Mouse (Mus musculus) MEL (cell line): ENCODE measurements around the gene Ostm1. TPM values are rescaled to one million over a fixed set of nuclear protein-coding genes. Genes with fewer than 3 reads are reported as not detected.

Experiments
- DNase-seq: peaks from one replicate; pipeline ENCODE4 v3.0.0; 2011; ENCODE audit warnings: low read depth, low spot score
- H3K27ac ChIP-seq: 2 replicates; pipeline ENCODE4 v1.5.1; 2012; ENCODE audit warnings: low read depth, mild to moderate bottlenecking, control low read depth, low read length, moderate library complexity; ENCODE audit not compliant: control insufficient read depth
- H3K27me3 ChIP-seq, 2 experiments: fragments of 150-350 bp in 1 of 2; sonication (generic) in 1 of 2; 2 replicates each; pipeline ENCODE4 v1.6.1; 2012; ENCODE audit warnings: low read length in 2 of 2, mild to moderate bottlenecking in 2 of 2, improper control_type of control experiment in 1 of 2, moderate library complexity in 1 of 2; ENCODE audit not compliant: insufficient read depth in 2 of 2, control insufficient read depth in 1 of 2
- H3K36me3 ChIP-seq, 2 experiments: 2 replicates each; pipeline ENCODE4 v1.6.1; 2012 to 2014; ENCODE audit warnings: low read length in 2 of 2, improper control_type of control experiment in 1 of 2, inconsistent platforms in 1 of 2, mild to moderate bottlenecking in 1 of 2; ENCODE audit not compliant: insufficient read depth in 2 of 2, control insufficient read depth in 1 of 2
- H3K4me1 ChIP-seq, 2 experiments: fragments of 150-350 bp in 1 of 2; sonication (generic) in 1 of 2; 2 replicates each; pipeline ENCODE4 v1.6.1; 2012; ENCODE audit warnings: low read length in 2 of 2, improper control_type of control experiment in 1 of 2, mild to moderate bottlenecking in 1 of 2; ENCODE audit not compliant: insufficient read depth in 2 of 2, control insufficient read depth in 1 of 2
- H3K4me3 ChIP-seq, 2 experiments: fragments of 150-350 bp in 1 of 2; sonication (generic) in 1 of 2; 2 replicates each; pipeline ENCODE4 v1.5.1; 2012; ENCODE audit warnings: low read depth in 2 of 2, low read length in 2 of 2, mild to moderate bottlenecking in 2 of 2, moderate library complexity in 2 of 2, control low read depth in 1 of 2, improper control_type of control experiment in 1 of 2; ENCODE audit not compliant: control insufficient read depth in 1 of 2, insufficient read depth in 1 of 2
- H3K79me2 ChIP-seq: 2 replicates; pipeline ENCODE4 v1.6.1; 2012; ENCODE audit warnings: mild to moderate bottlenecking, low read length, moderate library complexity; ENCODE audit not compliant: control insufficient read depth, poor library complexity, insufficient read depth
- H3K9ac ChIP-seq: 2 replicates; pipeline ENCODE4 v1.6.1; 2012; ENCODE audit warnings: low read depth, mild to moderate bottlenecking, control low read depth, low read length, moderate library complexity; ENCODE audit not compliant: control insufficient read depth, poor library complexity, severe bottlenecking
- H3K9me3 ChIP-seq: fragments of 150-350 bp; sonication (generic); replicated peaks from 2 replicates; pipeline ENCODE4 v1.6.1; 2012; ENCODE audit warnings: mild to moderate bottlenecking, low read length, improper control_type of control experiment, moderate library complexity; ENCODE audit not compliant: insufficient read depth
- CHD2 ChIP-seq: IDR thresholded peaks from 2 replicates; pipeline ENCODE4 v1.6.1; 2011; ENCODE audit warnings: low read length, improper control_type of control experiment
- CTCF ChIP-seq, 3 experiments: IDR thresholded peaks in 2 of 3; conservative IDR thresholded peaks in 1 of 3; 2 replicates each; pipeline ENCODE4 v1.5.1; 2011 to 2012; ENCODE audit warnings: low read length in 3 of 3, low read depth in 2 of 3, mild to moderate bottlenecking in 2 of 3, improper control_type of control experiment in 1 of 3, inconsistent platforms in 1 of 3, mixed read lengths in 1 of 3, moderate library complexity in 1 of 3; ENCODE audit not compliant: control insufficient read depth in 1 of 3, insufficient read depth in 1 of 3, poor library complexity in 1 of 3, severe bottlenecking in 1 of 3
- E2F4 ChIP-seq: IDR thresholded peaks from 2 replicates; pipeline ENCODE4 v1.6.1; 2011; ENCODE audit warnings: low read depth, low read length, improper control_type of control experiment, borderline replicate concordance
- GABPA ChIP-seq: IDR thresholded peaks from 2 replicates; pipeline ENCODE4 v1.6.1; 2012; ENCODE audit warnings: low read depth, mild to moderate bottlenecking, inconsistent platforms, low read length, improper control_type of control experiment, moderate library complexity
- KAT2A ChIP-seq: conservative IDR thresholded peaks from 2 replicates; pipeline ENCODE4 v1.6.1; 2012; ENCODE audit warnings: low read depth, low read length, improper control_type of control experiment, inconsistent platforms
- MEF2A ChIP-seq: IDR thresholded peaks from 2 replicates; pipeline ENCODE4 v1.6.1; 2014; ENCODE audit warnings: low read depth, mild to moderate bottlenecking, inconsistent platforms, low read length, improper control_type of control experiment; ENCODE audit not compliant: poor library complexity, insufficient replicate concordance, severe bottlenecking; ENCODE audit errors: extremely low read depth
- MXI1 ChIP-seq: IDR thresholded peaks from 2 replicates; pipeline ENCODE4 v1.6.1; 2011; ENCODE audit warnings: mild to moderate bottlenecking, low read depth, low read length, improper control_type of control experiment
- MYC ChIP-seq: IDR thresholded peaks from 2 replicates; pipeline ENCODE4 v1.6.1; 2011; ENCODE audit warnings: low read depth, mild to moderate bottlenecking, low read length, improper control_type of control experiment, moderate library complexity
- RCOR1 ChIP-seq: IDR thresholded peaks from 2 replicates; pipeline ENCODE4 v1.6.1; 2012; ENCODE audit warnings: low read depth, mild to moderate bottlenecking, inconsistent platforms, low read length, improper control_type of control experiment
- SMC3 ChIP-seq: IDR thresholded peaks from 2 replicates; pipeline ENCODE4 v1.6.1; 2011; ENCODE audit warnings: low read depth, low read length, improper control_type of control experiment
- UBTF ChIP-seq: IDR thresholded peaks from 2 replicates; pipeline ENCODE4 v1.6.1; 2012; ENCODE audit warnings: low read depth, mild to moderate bottlenecking, inconsistent platforms, low read length, improper control_type of control experiment, moderate library complexity, borderline replicate concordance; ENCODE audit not compliant: insufficient read depth
- USF2 ChIP-seq, 2 experiments: IDR thresholded peaks; 2 replicates each; pipeline ENCODE4 v1.6.1; 2011 to 2012; ENCODE audit warnings: improper control_type of control experiment in 2 of 2, low read length in 2 of 2, borderline replicate concordance in 1 of 2, inconsistent platforms in 1 of 2, low read depth in 1 of 2, mild to moderate bottlenecking in 1 of 2; ENCODE audit not compliant: insufficient read depth in 1 of 2
- ZC3H11A ChIP-seq: IDR thresholded peaks from 2 replicates; pipeline ENCODE4 v1.6.1; 2012; ENCODE audit warnings: low read depth, mild to moderate bottlenecking, inconsistent platforms, low read length, improper control_type of control experiment
- ZMIZ1 ChIP-seq: IDR thresholded peaks from 2 replicates; pipeline ENCODE4 v1.6.1; 2012; ENCODE audit warnings: low read depth, mild to moderate bottlenecking, inconsistent platforms, low read length, improper control_type of control experiment, moderate library complexity
- polyA plus RNA-seq, 2 experiments: library from polyadenylated mRNA; stranded (reverse) in 1 of 2; unstranded in 1 of 2; fragments of >175 nt in 1 of 2; fragments of >200 nt in 1 of 2; gene quantifications; 2 replicates each; pipeline versions ENCODE4 v1.2.1 to v1.2.4; 2012; ENCODE audit warnings: low replicate concordance in 2 of 2, low read depth in 1 of 2; ENCODE audit not compliant: insufficient read length in 2 of 2, insufficient read depth in 1 of 2, missing spikeins in 1 of 2
- total RNA-seq: library from RNA; depleted of rRNA; stranded (reverse); fragments of 300-350 nt; gene quantifications from 2 replicates; pipeline ENCODE4 v1.2.3, GENCODE M21; 2012

The Ostm1 gene
- total and polyA plus RNA-seq, 3 experiments, result 13.9 to 17.5 TPM; not detected in 1

GRCm38 (mm10) chr10:42578281-42578675 is 5.3 kb upstream of the Ostm1 start:
- no peaks in the 10 kb centered on the region for H3K9me3 ChIP-seq
- no peak overlapping the region for H3K27ac ChIP-seq
- H3K36me3 ChIP-seq, result no peaks in the 10 kb centered on the region
- no peak overlapping the region for H3K9ac ChIP-seq
- no peak overlapping the region for H3K4me3 ChIP-seq
- DNase-seq, result no peak
- no peaks in the 10 kb centered on the region for H3K4me1 ChIP-seq
- no peaks in the 10 kb centered on the region; a peak in 1 of 4 replicates for H3K27me3 ChIP-seq
- TF ChIP-seq SMC3, result no peak
- no peak for TF ChIP-seq GABPA
- TF ChIP-seq MYC, result no peak
- no peak for TF ChIP-seq MXI1
- no peak for TF ChIP-seq ZC3H11A
- TF ChIP-seq MEF2A, result no peak
- TF ChIP-seq CHD2, result no peak
- TF ChIP-seq KAT2A, result no peak
- no peaks in the 10 kb centered on the region for H3K79me2 ChIP-seq

GRCm38 (mm10) chr10:42578698-42579474 is 4.7 kb upstream of the Ostm1 start:
- Histone ChIP-seq H3K4me3 (no peak overlapping the region), H3K9me3 (no peaks in the 10 kb centered on the region), H3K27me3 (no peaks in the 10 kb centered on the region; a peak in 1 of 4 replicates), H3K9ac (no peak overlapping the region), H3K36me3 (no peaks in the 10 kb centered on the region), H3K79me2 (no peaks in the 10 kb centered on the region), H3K27ac (no peak overlapping the region)
- DNase-seq, result no peak
- TF ChIP-seq ZMIZ1 (no peak), MXI1 (no peak), E2F4 (no peak), CTCF (IDR thresholded peaks at IDR 0.05 in 2 of 3, conservative IDR thresholded peaks at IDR 0.05 in 1 of 3; ENCODE audit: control insufficient read depth in 1 of 3, insufficient read depth in 1 of 3, low read depth in 2 of 3, low read length in 3 of 3, poor library complexity in 1 of 3, severe bottlenecking in 1 of 3) (no peak), UBTF (no peak), USF2 (IDR thresholded peaks at IDR 0.05; ENCODE audit: borderline replicate concordance in 1 of 2, insufficient read depth in 1 of 2, low read depth in 1 of 2, low read length in 2 of 2) (no peak), KAT2A (no peak), RCOR1 (no peak), CHD2 (no peak)
- TF ChIP-seq, all 39 proteins: peak for 0
- no peaks in the 10 kb centered on the region for H3K4me1 ChIP-seq
